Mouse (Mus musculus) ovary, postnatal 36 days (tissue): ENCODE measurements around the gene Socs1.
A peak's percentile ranks its signal among the peaks of the same experiment; 100 is the strongest.
"Not testable (repeated sequence)": the region's sequence is repeated elsewhere in the genome, so short reads cannot be mapped to it uniquely, and the experiment has no call there.

Experiments
- DNase-seq: peaks from one replicate; pipeline ENCODE4 v3.0.0; 2022; ENCODE audit warnings: low spot score, mixed read lengths

Socs1 gene

DNA sequence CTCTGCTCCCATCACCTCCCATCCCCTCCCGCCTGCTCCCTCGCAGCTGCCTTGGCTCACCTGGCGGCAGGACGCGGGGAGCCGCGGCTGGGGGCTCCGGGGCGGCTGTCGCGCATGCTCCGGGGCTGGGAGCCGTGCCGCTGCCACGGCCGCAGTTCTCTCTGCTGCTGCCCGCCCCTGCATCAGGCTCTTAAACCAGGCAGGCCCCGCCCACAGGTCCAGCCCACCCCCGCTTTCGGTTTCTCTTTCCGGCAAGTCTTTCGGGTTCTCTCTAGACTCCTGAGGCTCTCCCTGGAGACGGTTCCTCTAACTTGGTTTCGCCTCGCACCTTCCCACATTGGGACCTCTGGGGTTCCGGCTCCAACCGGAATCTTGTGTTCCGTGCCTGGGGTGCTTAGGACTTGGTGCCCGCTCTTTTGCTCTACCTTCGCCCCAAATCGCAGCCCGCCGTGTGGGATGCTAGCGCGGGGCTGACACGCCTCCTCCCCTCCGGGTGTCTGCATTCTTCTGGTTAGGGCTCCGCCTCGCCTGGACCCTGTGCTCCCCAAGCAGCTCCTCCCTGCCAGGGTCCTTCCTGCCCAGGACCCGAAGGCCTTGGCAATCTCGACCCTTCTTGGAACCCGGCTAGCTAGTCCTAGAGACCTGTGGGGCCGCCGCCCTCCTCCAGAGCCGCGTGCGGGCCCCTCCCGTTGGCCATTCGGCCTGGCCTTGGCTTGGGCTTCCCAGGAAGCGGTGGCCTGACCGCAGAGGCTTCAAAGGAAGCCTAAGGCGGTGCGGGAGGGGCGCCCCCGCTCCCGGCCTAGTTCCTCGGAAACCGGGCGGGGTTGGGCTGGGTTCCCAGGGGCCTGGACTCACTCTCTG lies at the start of gene Socs1:
Gene Socs1, minus strand, starts transcription at position 166 of the 861 bp plus-strand sequence.
- peak; percentile 91 for DNase-seq

DNA sequence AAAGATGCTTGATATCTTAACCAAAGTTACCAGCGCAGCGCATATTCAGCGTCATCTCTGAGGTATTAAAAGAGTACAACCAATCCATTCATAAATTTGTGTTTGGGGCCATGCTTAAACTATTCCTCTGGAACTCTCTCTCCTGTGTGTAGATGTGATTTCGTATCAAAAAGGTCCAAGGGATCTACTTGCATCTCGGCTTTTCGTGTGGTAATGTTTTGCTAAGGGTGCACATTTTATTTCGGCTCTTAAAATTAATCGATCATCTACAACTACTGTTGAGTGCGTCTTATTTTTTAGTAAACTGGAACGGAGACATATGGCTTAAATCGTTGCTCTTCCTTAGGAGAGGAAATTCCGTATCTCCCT lies 49.2 kb upstream of the Socs1 start:
- no peak for DNase-seq

DNA sequence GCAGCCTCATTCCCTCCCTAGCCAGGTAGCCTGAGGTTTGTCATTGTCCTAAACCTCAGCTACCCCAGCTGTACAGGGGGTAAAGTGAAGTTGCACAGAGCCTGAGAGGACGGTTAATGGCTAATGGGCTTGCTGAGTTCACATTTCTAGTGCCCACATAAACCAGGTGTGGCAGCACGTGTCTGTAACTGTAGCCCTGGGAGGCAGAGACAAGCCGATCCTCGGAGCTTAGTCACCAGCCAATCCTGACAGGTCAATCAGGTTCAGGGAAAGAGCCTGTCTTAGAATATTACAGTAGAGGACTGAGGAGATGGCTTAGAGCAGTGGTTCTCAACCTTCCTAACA lies 43.1 kb upstream of the Socs1 start:
- DNase-seq, result no peak

DNA sequence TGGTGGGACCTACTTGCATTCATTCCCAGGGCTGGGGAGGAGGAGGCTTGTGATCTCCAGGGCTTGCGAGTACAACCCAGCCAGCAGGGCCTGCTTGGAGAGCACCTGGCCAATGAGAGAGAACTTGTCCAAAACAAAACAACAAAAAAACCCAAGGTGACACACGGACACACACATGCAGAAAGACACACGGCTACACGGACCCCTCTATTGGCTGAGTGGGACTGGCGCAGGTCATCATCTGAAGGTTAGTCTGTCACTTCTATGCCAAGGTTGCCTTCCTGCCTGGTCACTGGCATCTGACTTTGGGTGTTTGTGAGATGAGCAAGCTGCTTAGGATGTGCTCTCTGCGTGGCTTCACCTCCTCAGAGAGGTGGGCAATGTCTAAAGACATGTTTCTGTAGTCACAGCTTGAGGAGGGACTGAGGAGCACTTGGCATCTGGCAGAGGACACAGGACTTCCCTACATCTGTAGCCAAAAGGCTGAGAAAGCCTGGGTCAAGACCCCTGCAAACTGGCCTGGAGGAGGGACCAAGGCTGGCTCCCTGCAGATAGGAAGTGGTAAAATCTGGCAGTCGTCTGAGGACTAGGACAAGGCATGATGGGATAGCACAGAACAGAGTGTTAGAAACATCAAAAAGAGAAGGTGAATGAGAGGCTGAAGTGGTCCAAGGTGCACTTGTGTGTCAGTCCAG lies 42.6 kb upstream of the Socs1 start:
- no peak for DNase-seq

DNA sequence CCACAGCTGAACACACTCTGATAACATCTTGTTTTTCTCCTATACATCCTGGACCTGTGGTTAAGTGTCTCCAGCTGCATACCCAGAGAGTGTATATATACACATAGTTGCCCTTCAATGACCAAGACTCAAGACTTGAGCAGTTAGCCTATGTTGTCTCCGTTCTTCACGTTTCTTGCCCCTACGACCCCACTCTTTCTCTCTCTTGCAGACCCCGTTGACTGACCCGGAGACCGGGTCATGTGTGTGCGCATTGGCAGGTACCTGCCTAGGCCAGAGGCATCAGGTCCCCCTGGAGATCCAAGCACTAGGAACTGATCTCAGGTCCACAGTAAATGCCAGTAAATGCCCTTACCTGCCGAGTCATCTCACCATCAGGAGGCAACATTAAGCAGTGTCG lies 41.9 kb upstream of the Socs1 start:
- DNase-seq, result no peak

DNA sequence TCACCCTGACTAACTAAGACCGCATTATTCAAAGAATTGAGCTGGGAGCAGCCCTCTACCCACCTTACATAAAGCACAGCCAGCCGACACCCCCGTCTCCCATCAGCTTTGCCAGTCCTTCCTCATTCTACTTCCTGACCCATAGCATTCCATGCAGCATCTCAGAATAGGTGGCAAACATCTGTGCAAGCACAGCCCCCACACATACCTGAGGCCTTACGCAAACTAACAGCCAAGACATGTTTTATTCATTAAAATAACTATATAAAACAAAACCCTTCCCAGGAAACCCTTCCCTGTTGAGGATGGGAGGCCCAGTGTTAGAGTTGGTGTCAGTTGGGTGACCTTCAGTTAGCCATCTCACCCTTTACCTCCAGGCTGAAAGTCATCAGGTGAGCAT lies 40.5 kb upstream of the Socs1 start:
- DNase-seq, result no peak

DNA sequence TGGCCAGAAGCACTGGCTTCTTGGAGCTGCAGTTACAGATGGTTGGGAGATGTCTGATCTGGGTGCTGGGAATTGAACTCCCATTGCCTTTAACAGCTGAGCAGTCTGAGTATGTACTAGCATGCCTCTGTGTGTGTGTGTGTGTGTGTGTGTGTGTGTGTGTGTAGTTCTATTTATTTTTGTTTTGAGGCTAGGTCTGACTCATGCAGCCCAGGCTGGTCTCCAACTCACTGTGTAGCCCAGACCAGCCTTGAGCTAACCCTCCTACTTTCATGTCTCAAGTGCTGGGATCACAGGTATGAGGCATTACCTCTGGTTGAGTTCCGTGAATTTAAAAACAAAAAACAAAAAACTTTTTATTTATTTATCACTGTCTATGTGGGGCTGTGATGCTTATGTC lies 39.2 kb upstream of the Socs1 start:
- DNase-seq, result no peak

DNA sequence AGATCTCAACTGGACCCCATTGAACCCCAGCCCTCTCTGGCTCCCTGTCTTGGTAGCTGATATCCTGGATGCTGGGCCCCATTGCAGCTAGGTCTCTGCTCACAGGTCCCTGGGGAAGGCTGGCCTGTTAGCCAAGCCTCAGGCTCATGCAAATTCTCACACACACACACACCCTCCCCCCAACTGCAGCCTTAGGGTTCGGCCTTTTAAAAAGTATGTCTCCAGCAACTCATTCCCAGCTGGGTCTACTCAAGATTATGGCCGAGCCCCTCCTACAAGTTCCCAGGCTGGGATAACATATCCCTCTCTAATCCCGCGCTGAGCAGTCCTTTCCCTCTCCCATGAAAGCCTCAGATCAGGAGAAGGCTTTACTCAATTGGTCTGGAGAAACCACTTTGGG lies 36.1 kb upstream of the Socs1 start:
- DNase-seq, result no peak

DNA sequence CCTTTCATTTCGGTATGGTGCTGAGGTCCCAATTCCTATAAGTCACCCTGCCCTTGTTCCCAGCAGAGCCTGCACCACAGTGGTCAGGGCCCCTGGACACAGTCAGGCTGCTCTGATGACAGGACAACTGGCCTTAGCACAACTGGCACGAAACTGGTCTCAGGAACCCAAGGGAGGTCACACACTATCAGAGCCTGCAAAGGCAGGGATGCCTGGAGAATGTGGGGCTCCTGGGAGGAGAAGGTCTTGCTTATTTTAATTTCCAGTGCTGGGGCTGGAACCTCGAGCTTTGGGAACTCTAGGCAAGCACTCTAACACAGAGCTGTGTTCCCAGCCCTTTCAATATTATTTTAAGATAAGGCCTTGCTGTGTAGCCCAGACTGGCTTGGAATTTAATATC lies 34.6 kb upstream of the Socs1 start:
- DNase-seq, result no peak

DNA sequence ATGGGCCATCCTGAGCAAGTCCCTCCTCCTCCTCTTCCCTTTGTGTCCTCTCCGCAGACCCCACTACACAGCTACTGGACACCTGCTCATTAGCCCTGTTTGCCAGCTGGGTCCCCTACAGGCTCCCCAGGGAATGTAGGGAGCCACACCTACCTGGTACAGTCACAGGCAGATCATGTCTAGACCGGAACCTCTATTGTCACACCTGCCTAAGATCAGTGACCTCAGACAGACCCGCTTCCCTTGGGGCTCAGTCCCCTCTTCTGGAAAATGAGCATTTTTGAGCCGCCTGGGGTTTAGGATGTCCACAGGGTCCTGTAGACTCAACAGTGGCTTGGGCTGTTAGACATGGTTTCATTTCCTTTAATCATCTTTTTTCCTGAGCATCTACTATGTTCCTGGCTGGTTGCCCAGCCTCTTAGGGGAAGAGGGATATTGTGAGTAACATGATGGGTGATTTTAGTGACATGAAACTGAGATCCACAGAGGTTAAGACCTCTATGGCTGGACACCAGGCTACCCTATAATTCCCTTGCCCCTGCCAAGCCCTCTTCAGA lies 33.3 kb upstream of the Socs1 start:
- no peak for DNase-seq

DNA sequence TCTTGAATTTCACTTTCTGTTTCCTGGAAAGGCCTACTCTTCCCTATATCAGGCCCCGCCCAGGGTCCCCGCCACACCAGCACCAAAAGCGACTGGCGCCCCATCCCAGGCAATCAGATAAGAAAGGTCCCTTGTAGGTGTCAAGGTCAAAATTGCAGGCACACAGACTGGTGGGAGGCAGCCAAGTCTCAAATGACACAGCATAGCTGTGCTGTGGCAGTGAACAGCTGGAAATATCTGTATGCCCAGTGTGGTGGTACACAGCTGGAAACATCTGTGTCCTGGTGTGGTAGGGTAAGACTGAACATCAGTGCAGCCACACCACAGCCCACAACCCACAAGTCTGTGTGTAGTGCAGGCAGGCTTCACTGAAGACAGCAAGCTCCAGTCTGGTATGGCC lies 29.5 kb upstream of the Socs1 start:
- no peak for DNase-seq

DNA sequence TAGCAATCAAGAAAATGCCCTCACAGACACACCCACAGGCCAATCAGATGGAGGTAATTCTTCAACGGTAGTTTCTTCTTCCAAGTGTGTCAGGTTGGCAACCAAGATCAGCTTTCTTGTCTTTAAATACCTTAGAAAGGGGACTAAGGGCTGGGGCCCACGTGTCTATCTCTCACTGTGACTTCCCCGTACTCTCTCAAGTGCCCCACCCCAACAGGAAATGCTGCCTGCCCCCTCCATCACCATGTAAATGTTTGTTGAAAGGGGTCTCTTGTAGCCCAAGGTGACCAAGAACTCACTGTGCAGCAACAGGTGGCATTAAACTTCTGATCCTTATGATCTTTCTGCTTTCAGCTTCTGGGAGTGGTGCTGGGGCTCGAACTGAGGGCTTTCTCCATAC lies 28.4 kb upstream of the Socs1 start:
- no peak for DNase-seq

DNA sequence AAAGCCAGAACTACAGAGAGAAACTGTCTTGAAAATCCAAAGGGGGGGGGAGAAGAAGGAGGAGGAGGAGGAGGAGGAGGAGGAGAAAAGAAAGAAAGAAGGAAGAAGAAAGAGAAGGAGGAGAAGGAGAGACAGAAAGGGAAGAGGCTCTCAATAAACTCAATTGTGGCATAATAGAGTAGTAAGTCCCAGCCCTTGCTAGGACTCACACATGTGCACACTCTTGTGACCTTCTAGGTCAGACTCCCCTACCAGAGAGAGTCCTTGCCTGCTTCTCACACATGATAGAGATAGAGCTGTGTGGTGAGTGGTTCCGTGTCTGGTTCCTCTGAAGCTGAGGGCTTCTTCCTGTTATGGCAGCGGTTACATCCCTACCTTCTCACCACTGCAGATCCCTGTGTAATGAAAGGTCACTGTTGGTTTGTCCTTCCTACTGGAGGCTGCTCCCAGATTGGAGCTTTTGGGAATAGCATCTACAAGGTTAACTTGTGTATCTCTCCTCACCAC lies 27.6 kb upstream of the Socs1 start, which contains the start of gene Gm11172:
Gene Gm11172, plus strand, starts transcription at position 51 of the 507 bp plus-strand sequence.
- no peak for DNase-seq

DNA sequence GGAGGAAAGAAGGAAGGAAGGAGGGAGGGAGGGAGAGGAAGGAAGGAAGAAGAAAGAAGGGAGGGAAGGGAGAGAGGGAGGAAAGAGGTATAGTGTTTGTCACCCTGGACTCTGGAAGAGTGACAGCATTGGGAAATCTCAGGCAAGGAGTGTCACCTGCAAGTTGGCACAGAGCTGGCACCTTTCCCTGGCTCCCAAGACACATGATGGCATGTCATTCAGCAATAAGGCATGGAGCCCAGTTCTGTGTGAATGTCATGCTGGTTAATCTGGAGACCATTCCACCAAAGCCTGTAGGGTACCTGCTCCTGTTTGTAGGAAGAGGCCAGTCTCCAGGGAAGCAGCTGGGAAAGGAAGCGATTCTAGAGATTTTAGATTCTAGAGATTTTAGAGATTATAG lies 25.0 kb upstream of the Socs1 start:
- DNase-seq, result no peak

DNA sequence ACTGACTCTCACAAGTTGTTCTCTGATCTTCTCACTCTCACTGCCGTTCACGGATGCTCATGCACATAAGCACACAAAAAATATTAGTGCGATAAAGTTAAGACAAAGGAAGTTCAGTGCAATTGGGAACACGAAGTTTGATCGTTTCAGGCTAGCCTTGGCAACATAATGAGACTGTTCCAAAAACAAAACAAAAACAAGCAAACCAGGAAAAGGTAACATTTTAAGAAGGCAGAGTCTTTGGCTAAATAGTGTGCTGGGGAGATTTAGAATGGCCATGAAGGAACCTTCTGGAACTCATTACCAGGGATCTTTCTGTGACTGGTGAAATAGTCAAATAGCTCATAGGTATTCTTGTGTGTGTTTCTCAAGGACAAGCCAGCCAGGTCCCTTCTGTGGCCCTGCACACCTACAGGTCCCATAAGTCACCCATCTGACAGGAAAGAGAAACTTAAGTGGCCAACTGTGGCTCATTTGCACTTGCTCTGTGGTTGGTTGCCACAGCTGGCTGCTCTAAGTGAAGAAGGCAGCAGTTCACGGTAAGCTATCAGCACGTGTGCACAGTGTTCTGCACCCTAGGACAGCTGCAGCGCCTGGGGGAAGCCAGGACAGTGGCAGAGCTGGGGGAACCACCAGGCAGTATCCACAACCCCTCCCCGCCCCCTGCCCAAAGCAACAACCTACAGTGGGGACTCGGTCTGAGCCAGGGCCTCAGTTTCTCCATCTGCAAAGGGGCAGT lies 20.6 kb upstream of the Socs1 start, which contains the start of gene Prm1:
Gene Prm1, minus strand, starts transcription at position 51 of the 739 bp plus-strand sequence.
- DNase-seq, result no peak

DNA sequence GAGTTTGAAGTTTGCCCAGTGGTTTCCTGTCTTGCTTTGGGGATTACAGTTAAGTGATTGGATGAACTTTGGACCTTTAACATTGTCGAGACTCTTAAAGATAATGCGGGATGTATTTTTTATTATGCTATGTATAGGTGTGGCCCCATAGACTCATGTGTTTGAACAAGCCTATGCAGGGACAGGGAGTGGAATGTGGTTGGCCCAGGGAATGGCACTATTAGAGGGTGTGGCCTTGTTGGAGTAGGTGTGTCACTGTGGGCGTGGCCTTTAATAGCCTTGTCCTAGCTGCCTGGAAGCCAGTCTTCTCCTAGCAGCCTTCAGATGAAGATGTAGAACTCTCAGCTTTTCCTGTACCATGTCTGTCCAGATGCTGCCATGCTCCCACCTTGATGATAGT lies 17.1 kb upstream of the Socs1 start:
- not testable (repeated sequence) for DNase-seq

DNA sequence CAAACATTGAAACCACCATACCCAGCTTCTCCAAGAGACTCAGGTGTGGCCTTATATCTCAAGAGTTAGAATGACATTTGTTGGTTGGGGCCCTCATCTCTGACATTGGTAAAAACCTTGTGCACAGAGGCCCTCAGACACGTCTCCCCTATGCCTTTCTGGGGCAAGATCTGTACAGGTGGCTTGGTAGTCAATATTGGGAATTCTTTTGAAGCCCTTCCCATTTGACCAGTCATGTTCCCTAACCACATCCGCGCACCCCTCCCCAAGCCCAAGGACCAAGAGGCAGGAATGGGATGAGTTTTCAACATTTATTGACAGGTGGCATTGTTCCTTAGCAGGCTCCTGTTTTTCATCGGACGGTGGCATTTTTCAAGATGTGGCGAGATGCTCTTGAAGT lies 10.7 kb upstream of the Socs1 start, which contains the start of gene Prm2:
Gene Prm2, minus strand, starts transcription at position 101 of the 400 bp plus-strand sequence.
- no peak for DNase-seq

DNA sequence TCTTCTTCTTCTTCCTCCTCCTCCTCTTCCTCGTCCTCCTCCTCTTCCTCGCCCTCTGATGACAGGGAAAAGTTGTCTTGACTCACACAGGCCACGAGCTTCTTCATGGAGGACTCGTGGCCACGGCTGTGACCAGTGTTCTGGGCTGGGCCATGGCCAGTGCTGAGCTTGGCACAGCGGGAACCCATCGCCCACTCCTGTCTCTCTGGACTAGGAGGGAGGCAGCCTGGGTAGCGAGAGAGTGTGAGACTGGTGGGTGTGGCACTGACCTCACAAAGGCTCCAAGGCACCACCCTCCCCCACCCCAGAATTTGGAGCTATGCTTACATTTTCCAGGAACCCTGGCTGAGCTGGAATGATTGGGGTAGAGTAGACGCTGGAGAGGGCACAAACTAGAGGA lies 5.4 kb upstream of the Socs1 start, which contains the start of gene Prm3:
Gene Prm3, minus strand, starts transcription at position 213 of the 400 bp plus-strand sequence.
- DNase-seq, result no peak

DNA sequence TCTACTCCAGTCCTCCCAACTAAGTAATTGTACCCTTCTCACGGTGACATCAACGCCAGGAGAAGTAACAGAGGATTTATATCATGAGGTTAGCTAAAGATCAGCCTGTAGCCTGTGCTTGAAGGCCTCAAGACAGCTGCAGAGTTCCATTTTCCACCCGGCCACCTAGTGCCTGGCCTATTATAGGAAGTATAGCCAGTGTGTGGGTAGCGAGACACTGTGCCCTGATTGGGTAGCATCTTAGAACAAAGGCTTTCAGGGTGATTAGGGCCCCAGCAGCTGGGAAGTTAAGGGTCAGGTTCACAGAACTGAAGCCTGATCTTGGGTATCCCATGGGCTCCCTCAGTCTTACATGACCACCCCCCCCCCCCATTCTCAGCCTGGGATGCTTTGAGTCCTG lies 3.5 kb upstream of the Socs1 start:
- no peak for DNase-seq

DNA sequence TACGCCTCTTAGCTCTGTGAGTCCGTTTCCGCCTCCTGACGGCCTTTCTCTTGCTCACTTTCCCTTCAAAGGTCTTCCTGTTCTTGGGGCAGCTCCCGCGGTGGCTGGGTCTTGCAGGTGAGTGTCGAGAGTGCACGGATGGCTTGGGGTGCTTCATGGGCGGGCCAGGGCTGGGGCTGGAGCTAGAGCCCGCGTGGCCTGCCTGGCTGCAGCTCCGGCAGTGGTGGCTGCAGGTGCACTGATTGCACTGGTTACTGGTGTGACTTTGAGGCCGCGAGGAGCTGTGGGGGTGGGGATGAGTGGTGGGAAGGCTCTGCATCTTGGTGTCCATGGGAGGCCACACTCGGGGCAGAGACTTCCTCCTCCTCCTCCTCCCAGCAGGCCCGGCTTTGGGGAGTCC lies 2.9 kb upstream of the Socs1 start, which contains the start of gene Tnp2:
Gene Tnp2, minus strand, starts transcription at position 390 of the 400 bp plus-strand sequence.
- DNase-seq, result no peak

DNA sequence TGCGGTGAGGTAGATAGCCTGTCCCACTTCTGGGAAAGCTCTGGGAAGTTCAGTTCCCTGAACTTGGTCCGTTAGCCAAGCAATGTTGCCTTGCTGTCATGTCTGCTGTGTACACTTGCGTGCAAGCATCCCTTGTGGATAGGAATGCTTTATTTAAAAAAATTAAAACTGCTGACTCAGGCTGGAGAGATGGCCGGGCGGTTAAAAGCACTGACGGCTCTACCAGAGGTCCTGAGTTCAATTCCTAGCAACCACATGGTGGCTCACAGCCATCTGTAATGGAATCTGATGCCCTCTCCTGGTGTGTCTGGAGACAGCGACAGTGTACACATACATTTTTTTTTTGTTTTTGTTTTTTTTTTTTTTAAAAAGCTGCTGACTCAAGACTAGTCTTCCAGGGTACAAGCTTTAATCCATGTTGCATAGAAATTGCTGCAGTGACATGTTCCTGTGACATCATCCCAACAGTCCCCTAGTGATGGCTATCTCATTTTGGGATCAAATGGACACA lies 2.3 kb upstream of the Socs1 start:
- no peak for DNase-seq
